Mouse (Mus musculus): ENCODE data around the gene Csf1.
"Not testable (repeated sequence)": the region's sequence is repeated elsewhere in the genome, so short reads cannot be mapped to it uniquely, and the experiment has no call there.

Gene Csf1

GRCm38 (mm10) chr3:107748260-107748955 is 11.9 kb downstream of the Csf1 start:
- no peak for DNase-seq (ENCODE audit: low spot score)

DNA sequence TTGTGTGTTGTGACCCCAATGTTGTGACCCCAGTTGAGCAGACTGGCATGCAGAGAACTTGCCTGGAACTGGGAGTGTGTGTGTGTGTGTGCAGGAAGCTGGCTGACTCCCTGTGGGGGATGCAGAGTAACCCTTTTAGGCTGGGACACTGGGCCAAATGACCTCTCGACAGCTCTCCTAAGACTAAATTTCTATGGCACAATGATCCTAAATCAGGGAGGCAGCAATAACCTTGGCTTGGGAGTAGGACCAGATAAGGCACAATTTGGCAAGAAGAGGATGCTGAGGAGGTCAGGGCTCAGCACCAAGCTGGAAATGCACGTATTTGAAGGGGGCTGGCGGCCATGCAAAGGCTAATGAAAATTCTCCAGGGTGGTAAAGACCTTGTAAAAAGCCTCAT is 14.2 kb downstream of the Csf1 start:
- DNase-seq (ENCODE audit: low spot score), result no peak

DNA sequence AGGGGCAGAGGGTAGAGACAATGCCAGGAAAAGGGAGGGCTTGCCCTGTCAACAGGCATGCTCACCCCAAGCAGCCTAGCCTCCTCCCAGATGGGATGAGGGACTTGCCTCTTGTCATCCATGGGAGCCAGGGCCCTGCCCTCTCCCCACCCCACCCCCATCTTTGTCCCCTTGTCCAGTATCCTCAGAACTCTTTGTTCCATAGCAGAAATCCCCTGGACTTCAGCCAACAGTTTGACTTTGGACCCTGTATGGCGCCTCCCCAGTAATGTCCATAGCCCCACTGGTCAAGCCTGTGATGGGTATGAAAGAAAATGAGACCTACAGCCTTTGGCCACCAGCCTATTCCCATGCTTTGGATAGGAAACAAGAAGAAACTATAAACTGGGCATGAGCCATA is 16.6 kb downstream of the Csf1 start:
- no peak for DNase-seq (ENCODE audit: low spot score)

- DNase-seq (ENCODE audit: low spot score), result no peak
These were observed 17.2 kb downstream of the Csf1 start for GRCm38 (mm10) chr3:107743107-107743506.

DNA sequence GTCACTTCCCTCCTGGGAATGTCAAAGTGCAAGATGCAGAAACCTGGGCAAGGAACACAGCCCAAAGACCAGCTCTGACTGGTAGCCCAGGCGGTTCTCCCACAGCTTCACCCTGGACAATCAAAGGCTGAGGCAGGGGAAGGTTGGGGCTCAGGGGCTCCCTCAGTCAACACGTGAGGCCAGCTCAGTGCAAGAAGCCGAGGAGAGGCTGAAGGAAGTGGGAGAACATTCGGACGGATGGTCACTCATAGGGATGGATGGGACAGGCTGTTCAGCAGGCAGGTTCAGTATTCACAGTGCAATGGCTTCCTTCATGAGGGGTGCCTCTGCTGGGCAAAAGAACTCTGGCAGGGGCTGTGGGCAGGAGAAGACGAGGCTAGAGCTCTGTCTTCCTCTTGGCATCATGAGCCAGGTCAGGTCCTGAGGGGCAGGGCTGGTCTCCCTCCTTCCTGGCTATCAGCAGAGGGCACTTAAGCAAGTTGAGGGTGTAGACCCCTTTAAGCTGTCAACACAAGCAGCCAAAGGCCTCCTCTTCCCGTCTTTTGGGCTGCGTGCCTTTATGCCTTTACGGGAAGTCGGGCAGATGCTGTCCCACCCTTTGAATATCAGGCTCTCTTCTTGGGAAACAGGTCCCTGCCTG is 18.1 kb downstream of the Csf1 start:
- DNase-seq (ENCODE audit: low spot score), result no peak

- DNase-seq (ENCODE audit: low spot score), result no peak
These were observed 18.9 kb downstream of the Csf1 start for GRCm38 (mm10) chr3:107741387-107741786.

- no peak for DNase-seq (ENCODE audit: low spot score)
These were observed 19.6 kb downstream of the Csf1 start for GRCm38 (mm10) chr3:107740578-107741207.

DNA sequence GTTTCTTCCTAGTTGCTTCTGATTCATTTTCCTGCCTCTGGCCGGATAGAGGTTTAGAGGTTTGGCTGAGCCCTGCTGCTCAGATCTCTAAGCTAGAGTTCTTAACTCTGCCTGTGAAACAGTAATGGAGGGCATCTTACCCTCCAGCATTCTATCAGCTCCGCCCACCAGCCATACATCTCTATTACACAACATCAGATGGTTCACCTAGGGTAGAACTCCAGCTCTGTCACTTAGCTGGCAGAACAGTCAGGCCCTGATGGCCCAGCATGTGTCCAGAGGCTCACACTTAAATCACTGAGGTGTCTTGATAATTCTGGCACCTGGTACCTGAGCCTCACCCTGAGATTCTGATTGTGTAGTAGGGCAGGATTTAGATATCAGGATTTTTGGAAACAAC is 20.3 kb downstream of the Csf1 start:
- DNase-seq (ENCODE audit: low spot score), result no peak

DNA sequence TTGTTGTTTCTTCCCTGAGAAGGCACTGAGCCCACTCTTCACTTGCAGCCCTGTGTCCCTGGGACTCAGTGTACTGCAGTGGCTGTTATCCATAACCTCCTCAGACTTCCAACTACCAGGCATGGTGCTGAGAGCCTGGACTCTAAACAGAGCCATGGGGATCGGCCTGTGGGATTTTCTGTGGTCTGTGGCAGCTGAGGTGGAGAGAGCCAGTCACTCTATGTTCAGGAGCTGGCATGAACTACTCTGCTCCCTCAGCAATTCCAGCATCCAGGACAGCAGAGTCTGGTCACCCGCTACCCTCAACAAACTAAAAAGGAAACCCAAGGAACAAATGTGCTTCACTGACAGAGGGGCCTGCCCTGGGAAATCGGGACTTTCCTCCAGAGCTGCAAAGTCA is 20.8 kb downstream of the Csf1 start:
- DNase-seq (ENCODE audit: low spot score), result no peak

GRCm38 (mm10) chr3:107738620-107739019 is 21.6 kb downstream of the Csf1 start:
- no peak for DNase-seq (ENCODE audit: low spot score)

- DNase-seq (ENCODE audit: low spot score), result no peak
These were observed 22.6 kb downstream of the Csf1 start for GRCm38 (mm10) chr3:107737609-107738190.

- not testable (repeated sequence) for DNase-seq (ENCODE audit: low spot score)
These were observed 24.6 kb downstream of the Csf1 start for GRCm38 (mm10) chr3:107735620-107736019.

DNA sequence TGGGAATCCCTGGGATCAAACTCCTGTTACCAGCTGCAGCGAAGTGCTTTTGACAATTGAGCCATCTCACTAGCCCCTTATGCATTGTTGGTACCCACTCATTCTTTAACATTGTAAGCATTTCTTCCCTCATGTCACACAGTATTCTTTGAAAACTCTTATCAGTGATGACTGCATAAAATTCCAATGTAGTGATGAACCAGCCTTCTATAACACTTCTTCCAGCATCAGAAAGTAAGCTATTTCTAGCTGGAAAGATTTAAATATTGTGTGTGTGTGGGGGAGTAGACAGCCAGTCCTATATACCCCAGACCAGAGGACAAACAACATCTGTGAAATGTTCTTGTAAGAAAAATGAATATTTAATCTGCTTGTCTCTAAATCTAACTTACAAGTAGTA is 26.9 kb downstream of the Csf1 start:
- DNase-seq (ENCODE audit: low spot score), result no peak

DNA sequence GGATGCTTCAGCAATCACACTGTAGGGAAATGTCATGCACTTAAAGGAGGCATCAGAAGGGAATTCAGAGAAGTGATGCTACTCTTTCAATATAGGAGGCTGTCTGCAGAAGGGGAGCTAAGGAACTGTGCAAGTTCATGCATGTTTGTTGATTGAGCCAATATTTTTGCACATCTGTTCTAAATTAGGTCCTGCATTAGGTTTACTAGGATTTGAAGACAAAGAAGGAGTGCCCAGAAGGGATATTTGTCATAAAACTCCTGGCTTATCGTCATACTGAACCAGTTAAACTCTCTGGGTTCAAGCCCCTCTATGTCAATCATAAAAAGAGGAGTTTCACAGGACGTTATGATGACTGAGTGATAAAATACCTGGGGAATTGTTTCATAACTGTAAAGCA is 30.0 kb downstream of the Csf1 start:
- DNase-seq (ENCODE audit: low spot score), result no peak

DNA sequence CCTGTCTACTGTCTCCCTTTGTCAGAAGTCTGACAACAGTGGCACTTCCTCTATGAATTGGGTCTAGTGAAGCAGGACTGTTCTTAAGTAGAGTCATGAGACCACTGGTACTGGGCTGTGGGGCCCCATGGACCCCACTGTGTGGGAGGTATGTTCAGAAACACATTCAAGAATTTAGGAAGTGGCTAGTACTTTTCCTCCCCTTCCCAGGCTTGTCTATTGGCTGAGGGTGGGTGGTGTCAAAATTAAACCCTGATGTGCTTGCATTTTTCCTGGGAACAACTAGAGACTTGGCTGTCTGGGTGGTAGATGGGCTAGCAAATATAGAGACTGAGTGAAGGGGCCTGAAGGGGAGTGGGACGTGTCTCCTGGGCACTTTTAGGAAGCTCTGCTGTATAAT is 31.8 kb downstream of the Csf1 start:
- DNase-seq (ENCODE audit: low spot score), result no peak

- DNase-seq (ENCODE audit: low spot score), result no peak
These were observed 44.3 kb downstream of the Csf1 start for GRCm38 (mm10) chr3:107715971-107716370.

DNA sequence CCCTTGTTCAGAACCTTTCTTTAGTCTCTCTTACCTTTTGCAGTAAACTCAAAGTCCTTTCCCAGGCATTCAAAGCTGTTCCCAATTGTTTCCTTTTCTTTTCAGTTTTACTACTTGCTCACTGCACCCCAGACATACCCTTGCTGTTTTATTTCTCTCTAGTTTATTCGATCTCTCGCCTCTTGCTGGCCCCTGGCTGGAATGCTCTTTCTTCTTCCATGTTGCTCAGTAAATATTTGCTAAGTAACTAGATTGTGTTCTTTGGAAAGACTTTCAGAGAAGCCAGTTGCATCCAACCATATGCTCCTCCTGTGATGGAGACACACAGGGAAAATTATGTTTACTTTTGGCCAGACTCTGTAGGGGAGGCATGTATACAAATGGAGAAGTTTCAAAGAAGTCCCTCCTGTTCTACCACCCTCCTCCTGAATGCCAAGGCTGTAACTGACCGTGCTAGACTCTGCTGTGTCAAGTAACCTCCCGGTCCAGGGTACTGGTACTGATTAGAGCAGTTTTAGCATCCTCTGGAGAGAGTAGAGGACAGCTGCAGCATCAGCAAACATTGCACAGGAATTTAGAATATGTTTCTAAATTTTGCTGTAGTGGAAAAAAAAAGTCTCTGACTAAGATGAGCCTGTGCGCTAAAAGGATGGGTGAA is 45.9 kb downstream of the Csf1 start:
- DNase-seq (ENCODE audit: low spot score), result no peak

- no peak for DNase-seq (ENCODE audit: low spot score)
These were observed 48.2 kb downstream of the Csf1 start for GRCm38 (mm10) chr3:107712081-107712480.

- no peak for DNase-seq (ENCODE audit: low spot score)
These were observed 51.1 kb downstream of the Csf1 start for GRCm38 (mm10) chr3:107709156-107709555.

DNA sequence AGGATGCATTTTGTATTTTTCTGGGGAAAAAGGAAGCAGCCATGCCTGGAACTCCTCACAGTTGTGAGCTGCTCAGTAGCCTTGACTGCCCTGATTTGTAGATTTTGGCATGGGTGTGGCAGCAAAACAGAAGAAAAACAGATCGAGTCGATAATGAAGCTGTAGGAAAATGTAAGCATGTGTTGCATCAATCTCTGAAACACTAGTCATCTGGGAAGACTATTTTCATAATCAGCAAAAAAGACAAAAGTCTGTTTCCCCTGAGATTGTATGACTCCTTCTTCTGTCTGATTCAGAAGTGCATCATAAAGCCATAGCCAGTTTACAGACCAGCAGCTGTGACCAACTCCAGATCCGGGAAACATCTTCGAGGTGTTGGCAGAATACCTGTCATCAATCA is 53.0 kb downstream of the Csf1 start:
- DNase-seq (ENCODE audit: low spot score), result no peak

DNA sequence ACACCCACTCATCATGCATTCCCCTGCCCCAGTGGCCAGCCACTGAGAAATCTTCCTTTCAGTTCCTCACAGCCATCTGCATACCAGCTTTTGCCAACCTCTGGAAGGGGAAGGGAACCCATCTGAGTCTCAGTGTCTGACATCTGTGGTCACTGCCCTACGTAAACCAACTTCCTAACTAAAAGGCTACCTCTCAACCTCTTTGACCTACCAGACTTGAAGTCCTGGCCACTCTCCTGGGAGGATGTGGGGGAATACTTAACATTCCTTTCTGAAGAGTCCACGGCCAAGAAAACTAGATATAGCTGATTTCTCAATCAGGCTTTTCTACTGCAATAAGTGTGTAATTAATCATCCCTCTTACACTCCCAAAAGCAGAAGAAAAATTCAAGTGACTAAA is 54.1 kb downstream of the Csf1 start:
- no peak for DNase-seq (ENCODE audit: low spot score)

DNA sequence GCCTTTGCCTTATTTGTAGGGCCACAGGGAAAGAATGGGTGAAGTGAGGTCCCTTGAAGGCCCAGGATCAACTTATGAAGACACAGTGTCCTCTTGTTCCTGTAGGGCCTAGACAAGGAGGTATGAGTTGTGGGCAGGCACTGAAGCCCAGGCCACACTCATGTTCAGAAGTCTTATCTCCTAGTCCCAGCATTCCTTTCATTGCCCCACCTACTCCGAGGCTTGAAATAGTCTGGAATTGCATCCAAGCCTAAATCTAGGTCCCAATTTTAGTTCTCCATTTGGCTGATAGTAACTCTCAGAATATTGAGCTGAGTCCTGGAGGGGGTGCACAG is 55.9 kb downstream of the Csf1 start:
- DNase-seq (ENCODE audit: low spot score), result no peak

Data from c-Kit-positive CD71-positive TER-119-positive erythroid progenitor cells, embryonic 14.5 days (primary cell).